Mouse (Mus musculus): Measurements from ENCODE around the gene Caprin1.

Caprin1 gene

DNA sequence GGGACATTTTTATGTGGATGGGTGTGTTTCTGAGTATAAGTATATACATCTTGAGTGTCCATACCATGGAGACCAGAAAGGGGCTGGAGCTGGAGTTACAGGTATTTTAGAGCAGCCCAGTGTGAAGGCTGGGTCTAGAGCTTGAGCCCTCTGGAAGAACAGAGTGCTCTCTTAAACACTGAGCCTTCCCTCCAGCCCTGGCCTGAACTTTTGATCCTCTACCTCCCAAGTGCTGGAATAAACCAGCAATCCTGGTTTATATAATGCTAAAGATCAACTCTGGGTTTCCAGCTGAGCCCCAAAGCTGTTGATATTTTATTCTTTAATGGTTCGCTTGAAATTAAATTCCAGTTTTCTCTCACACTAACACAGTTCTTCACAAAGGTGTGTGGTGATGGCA lies 5.0 kb upstream of the Caprin1 start:
- no peak for DNase-seq (ENCODE audit: low spot score in 2 of 2)

- DNase-seq (ENCODE audit: low spot score in 2 of 2), result peak; percentile 82 to 92
These were observed 485 bp downstream of the Caprin1 start for GRCm38 (mm10) chr2:103796861-103797466.

DNA sequence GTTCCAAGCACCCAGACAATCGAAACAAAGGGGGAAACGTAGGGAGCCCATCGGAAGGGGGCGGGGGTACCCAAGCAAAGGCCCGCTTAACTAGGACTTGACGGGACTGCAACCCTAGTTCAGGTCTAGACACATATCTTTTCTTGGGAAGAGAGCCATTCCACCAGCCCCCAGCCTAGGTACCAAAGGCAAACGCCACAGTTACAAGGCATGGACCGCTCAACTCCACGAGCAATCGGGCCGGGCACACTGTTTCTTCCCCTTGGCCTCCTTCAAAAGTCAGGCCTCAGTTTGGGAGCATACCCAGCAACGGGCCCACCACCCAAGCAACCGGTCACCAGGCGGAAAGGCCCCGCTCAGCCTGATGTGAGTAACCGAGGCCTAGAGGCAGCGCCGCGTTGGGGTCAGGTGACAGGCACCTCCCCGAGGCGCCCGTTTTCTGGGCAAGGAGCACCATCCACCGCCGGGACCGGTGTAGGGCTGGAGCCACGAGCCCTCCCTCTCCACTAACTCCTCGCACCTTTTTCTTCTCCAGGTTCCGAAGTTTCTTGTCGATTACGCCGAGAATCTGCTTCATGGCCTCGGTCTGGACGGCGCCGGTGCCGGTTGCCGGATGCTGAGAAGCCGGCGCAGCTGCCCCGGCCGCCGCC lies 1.1 kb downstream of the Caprin1 start:
- peak; percentile 67 to 86 for DNase-seq (ENCODE audit: low spot score in 2 of 2)

- peak; percentile 76 to 84 for DNase-seq (ENCODE audit: low spot score in 2 of 2)
These were observed 1.6 kb downstream of the Caprin1 start for GRCm38 (mm10) chr2:103795843-103796210.

DNA sequence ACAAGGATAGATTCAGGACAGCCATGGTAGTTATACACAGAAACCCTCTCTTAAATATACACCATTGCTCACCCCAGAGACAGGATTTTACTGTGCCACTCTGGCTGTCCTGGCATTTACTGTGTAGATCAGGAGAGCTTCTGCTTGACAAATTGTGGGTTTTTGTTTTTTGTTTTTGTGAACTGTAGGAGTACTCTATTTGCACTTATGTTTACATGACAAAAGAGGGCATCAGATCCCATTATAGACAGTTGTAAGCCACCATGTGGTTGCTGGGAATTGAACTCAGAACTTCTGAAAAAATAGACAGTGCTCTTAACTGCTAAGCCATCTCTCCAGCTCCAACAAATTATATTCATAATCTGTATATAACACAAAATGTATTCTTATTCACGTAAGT lies 5.4 kb downstream of the Caprin1 start:
- DNase-seq (ENCODE audit: low spot score in 2 of 2), result no peak

GRCm38 (mm10) chr2:103785735-103786134 lies 11.7 kb downstream of the Caprin1 start:
- no peak for DNase-seq (ENCODE audit: low spot score in 2 of 2)

DNA sequence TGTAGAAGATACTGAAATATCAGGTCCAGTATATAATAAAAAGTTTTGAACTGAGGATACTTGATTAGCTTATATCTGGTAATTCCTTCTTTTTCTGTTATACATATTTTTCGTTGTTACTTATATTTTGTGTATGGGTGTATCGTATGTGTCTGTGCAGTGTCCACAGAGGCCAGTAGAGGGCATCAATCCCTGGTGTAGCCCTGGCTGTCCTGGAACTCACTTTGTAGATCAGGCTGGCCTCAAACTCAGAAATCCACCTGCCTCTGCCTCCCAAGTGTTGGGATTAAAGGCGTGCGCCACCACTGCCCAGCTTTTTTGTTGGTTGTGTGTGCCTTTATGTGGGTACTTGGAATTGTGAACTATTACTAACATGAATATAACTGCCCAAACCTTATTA lies 12.8 kb downstream of the Caprin1 start:
- peak; percentile 24 to 68 for DNase-seq (ENCODE audit: low spot score in 2 of 2)

DNA sequence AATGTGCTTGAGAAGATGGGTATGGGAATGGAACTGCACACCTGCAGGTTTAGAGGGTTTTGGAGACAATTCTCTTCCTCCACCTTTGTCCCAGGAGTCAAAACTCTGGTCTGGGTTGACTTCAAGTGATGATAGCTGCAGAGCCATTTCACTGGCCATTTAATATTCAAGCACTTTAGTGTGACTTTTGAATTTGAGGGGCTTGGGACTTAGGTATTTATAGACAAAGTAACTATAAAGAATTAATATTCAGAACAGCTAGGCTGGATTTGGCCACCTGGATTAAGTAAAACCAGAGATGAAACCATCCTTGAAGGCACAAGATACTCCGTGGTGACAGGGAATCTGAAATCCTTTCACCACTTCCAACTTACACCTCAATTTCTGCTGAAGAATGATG lies 35.0 kb downstream of the Caprin1 start:
- DNase-seq (ENCODE audit: low spot score in 2 of 2), result no peak

DNA sequence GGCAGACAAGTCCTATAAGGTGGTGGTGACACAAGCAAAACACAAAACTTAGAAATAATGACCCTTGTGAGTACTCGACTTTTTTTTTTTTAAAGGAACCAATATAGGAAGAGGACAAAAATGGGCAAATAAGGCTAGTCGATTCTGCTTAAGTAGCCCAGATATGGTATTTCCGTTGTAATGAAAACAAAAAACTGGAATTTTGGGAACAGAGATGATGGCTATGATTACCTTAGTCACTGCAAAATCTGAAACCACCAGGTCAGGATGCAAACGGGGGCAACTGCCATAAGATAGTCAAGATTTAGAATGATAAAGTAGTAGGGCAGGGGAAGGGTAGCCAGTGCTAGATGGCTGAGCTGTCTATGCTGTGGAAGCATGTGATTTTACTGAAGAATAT lies 35.5 kb downstream of the Caprin1 start:
- no peak for DNase-seq (ENCODE audit: low spot score in 2 of 2)

- DNase-seq (ENCODE audit: low spot score in 2 of 2), result peak; percentile 96 to 98
These were observed 36.3 kb downstream of the Caprin1 start, which contains the start of gene Nat10 for GRCm38 (mm10) chr2:103760906-103761716. Gene Nat10 (minus strand): TSS chr2:103761270.

DNA sequence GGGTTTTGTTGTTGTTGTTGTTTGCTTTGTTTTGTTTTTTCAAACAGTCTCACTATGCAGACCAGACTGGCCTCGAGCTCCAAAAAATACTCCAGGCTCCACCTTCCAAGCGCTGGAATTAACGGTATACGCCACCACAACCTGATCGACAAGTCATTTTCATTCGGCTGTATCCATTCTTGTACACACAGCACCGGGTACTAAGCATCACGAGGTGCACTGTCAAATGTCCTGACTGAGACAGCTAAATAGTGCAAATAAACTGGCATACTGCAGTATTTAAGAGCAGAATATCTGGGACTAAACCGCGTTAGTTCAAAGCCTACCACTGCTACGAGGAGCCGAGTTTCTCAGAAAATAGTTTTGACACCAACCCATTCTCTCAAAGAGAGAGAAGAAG lies 37.0 kb downstream of the Caprin1 start:
- DNase-seq (ENCODE audit: low spot score in 2 of 2), result no peak

- DNase-seq (ENCODE audit: low spot score in 2 of 2), result peak in 1 of 2 experiments; percentile 51
These were observed 41.9 kb downstream of the Caprin1 start for GRCm38 (mm10) chr2:103755458-103756085.

- peak in 1 of 2 experiments; percentile 34 for DNase-seq (ENCODE audit: low spot score in 2 of 2)
These were observed 42.8 kb downstream of the Caprin1 start for GRCm38 (mm10) chr2:103754614-103755013.

GRCm38 (mm10) chr2:103751771-103752170 lies 45.7 kb downstream of the Caprin1 start:
- DNase-seq (ENCODE audit: low spot score in 2 of 2), result peak in 1 of 2 experiments; percentile 52

- DNase-seq (ENCODE audit: low spot score in 2 of 2), result no peak
These were observed 48.4 kb downstream of the Caprin1 start for GRCm38 (mm10) chr2:103749091-103749490.

DNA sequence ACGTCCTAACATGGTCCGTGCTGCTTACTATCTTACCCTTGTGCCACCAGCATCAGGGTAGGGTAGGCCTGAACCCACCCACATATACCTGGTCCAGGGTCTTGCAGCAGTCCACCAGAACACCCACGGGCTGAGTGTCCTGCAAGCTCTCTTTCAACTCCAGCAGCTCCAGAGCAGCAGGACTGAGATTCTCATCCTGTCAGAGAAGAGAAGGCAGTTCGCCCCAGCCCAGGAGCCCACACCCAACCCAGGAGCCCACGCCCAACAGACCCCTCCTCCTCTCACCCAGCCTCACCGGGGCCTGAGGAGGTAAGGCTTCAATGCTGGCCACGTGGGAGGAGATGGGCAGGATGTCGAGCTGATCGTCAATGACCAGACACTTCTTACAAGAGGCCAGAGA lies 49.6 kb downstream of the Caprin1 start:
- DNase-seq (ENCODE audit: low spot score in 2 of 2), result no peak

GRCm38 (mm10) chr2:103746761-103747160 lies 50.7 kb downstream of the Caprin1 start:
- no peak for DNase-seq (ENCODE audit: low spot score in 2 of 2)

DNA sequence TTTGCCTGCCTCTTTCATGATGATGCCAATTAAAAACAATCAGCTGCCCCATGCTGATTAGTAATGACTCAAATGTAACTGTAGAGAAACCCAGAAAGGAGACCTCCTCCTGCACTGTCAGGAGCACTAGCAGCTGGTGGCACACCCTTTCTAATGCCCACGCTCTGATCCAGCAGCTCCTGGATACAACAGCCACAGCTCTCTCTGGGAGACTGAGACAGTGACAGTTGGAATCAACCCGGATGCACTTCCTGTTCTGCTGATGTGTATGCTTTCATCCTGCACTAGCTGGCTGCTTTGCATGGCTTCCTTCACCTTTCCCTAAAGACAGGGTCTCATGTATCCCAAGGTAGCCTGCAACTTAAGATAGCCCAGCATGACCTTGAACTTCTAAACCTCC lies 51.4 kb downstream of the Caprin1 start:
- no peak for DNase-seq (ENCODE audit: low spot score in 2 of 2)

GRCm38 (mm10) chr2:103745481-103745880 lies 52.0 kb downstream of the Caprin1 start:
- no peak for DNase-seq (ENCODE audit: low spot score in 2 of 2)

DNA sequence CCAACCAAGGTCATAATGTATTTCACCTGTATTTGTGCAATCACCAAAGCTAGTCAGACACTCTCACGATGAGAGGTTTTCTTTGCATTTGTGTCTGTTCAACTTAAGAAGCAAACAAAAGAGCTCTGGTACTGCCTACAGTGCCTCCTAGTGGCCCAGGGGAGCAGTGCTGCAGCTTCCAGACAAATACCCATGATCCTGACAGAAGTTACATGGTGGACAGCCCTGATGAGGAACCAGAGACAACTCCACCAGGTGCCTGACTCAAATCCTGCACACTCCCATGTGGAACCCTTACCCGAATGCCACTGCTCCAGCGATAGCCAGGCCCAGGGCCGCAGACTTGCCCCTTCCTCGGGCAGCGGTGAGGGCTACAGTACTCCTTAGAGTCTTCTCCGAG lies 53.5 kb downstream of the Caprin1 start:
- DNase-seq (ENCODE audit: low spot score in 2 of 2), result peak; percentile 65 to 85

GRCm38 (mm10) chr2:103743536-103743935 lies 53.9 kb downstream of the Caprin1 start:
- no peak for DNase-seq (ENCODE audit: low spot score in 2 of 2)

DNA sequence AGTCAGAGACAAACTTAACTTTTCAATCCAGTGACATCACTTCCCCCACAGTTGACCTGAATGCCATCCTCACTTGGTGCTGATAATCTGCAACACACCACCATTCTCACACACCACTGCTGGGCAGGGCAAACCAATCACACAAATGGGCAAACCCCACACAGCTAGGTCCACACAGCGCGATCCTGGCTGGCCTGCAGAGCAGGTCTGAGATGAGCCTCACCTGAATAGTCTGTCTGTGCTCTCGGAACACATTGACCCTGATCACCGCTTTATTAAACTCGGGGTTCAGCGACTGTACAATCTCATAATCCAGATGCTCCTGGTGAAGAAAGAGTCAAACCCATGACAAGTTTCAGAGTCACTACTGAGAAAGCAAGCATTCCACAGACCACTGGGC lies 54.6 kb downstream of the Caprin1 start:
- no peak for DNase-seq (ENCODE audit: low spot score in 2 of 2)
